Mouse (Mus musculus) kidney, adult 8-10 months (tissue): ENCODE results near the gene Eif5.

ENCODE experiments used
- DNase-seq, 2 experiments: peaks; one replicate each; pipeline ENCODE4 v3.0.0; 2022

The Eif5 gene

GRCm38 (mm10) chr12:111568836-111569235, 31.0 kb downstream of the Eif5 start:
- peak; percentile 62 to 78 for DNase-seq

- DNase-seq: peak; percentile 82
Observed at GRCm38 (mm10) chr12:111572406-111572805, 34.6 kb downstream of the Eif5 start.

- peak; percentile 84 to 87 for DNase-seq
Observed at GRCm38 (mm10) chr12:111573315-111573714, 35.5 kb downstream of the Eif5 start.

GRCm38 (mm10) chr12:111574074-111574886, 36.5 kb downstream of the Eif5 start, which contains the start of gene Mark3:
Gene Mark3, plus strand, starts transcription at chr12:111574523.
- DNase-seq: peak; percentile 96 to 97

GRCm38 (mm10) chr12:111574887-111575838, 37.3 kb downstream of the Eif5 start:
- peak in 1 of 2 experiments; percentile 51 for DNase-seq

DNA sequence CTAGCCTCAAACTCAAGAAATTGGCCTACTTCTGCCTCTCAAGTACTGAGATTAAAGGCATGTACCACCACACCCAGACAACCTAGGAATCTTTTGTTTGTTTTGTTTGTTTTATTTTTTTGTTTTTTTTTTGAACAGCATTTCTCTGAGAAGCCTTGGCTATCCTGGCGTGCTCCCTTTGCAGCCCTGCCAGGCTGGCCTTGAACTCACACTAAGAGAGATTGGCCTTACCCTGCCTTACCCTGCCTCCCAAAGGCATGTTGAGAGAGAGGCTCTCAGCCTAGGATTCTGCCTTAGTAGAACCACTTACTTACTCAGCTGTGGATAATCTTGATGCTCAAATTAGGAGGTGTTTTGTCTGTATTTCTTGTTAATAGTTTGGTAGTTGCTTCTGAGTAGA, 45.2 kb downstream of the Eif5 start:
- no peak for DNase-seq

DNA sequence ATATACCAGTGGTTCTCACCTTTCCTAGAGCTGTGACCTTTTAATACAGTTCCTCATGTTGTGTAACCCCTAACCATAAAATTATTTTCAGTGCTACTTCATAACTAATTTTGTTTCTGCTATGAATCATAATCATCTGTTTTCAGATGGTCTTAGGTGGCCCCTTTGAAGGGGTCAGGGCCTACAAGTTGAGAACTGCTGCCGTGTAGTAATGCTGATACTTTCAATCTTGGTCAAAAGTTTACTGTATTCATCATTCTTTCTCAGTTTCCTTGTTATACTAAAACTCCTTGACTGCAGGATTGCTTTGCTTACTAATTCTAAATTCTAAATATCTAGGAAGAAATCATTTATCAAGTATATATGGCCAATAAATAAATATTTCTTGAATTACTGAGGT, 46.6 kb downstream of the Eif5 start:
- DNase-seq: no peak

DNA sequence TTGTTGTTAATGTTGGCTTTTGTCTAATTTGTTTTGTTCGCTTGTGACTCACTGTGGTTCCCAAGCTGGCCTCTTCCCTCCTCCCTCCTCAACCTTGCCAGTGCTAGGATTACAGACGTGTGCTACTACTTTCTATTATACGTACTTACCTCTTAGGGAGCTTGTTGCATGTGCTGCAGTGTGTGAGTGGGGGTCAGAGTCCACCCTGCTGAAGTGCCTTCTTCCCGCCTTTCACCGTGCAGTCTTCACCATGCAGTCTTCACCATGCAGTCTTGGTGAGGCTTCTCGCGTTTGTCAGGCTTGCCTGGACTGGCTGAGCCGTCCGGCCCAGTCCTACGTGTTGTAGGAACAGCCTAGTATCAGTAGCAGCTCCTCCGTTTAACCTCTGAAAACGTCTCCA, 49.4 kb downstream of the Eif5 start:
- DNase-seq: no peak

GRCm38 (mm10) chr12:111592407-111593021, 54.7 kb downstream of the Eif5 start:
- DNase-seq: no peak

- no peak for DNase-seq
Observed at GRCm38 (mm10) chr12:111593775-111594174, 56.0 kb downstream of the Eif5 start.
